Mouse (Mus musculus): ENCODE data around the gene Olfr573-ps1. TPM values are rescaled to one million over a fixed set of nuclear protein-coding genes. Genes with fewer than 3 reads are reported as not detected.

The Olfr573-ps1 gene
- polyA plus RNA-seq (2016; fragmentation: Nextera tagmentation; extraction: Ambion mirVana), result not detected in 2 replicates

DNA sequence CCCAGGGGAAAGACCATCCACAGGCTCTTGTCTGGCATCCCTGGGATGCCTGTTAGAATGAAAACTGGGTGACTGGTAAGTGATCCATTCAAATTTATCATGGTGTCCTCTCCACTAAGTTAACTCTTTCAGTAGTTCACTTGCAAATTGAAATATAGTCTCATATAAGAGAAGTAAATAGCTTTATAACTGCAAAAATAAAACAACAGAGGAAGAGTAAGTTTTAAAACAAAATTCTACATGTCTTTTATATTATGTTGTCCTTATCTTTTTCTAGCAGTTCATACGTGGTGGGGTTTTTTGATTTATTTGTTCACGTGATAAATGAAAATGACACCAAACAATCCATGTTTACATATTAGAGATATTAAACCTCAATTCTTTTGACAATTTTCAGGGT, at the start of gene Olfr573-ps1:
TSS of gene Olfr573-ps1 (minus strand) at position 101 of the 400 bp plus-strand sequence.
- Histone ChIP-seq H3K4me3 (no peak within 1 kb of the TSS), H3K4me2 (replicated peaks) (no peak within 1 kb of the TSS), H3K9me3 (replicated peaks) (no peaks in the 10 kb centered on the region), H3K27ac (no peak within 1 kb of the TSS), H3K4me1 (no peaks in the 10 kb centered on the region), H3K9ac (no peak within 1 kb of the TSS), H3K27me3 (no peaks in the 10 kb centered on the region), H3K36me3 (no peaks in the 10 kb centered on the region)
- 93% methylated on average over 2 of the region's 2 CpGs for WGBS
- ATAC-seq (ENCODE audit: low FRiP score), result no peak

DNA sequence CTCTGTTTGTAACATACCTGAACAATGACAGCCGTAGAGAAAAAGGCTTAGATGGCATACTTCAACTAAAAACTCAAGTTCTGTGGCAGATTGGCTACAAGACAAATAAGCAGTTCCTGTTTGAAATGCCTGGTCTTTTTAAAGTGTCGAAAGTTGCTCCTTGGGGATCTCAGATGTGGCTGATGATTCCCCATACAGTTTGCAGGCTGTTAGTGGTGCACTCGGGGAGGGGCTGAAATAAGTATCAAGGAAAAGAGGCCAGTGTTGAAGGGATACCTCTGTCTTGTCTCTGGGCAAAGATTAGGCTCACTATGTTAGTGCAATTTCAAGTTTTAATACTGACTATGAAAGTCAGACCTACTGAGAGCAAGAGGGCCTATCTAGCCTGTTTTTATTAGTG, 46.8 kb upstream of the Olfr573-ps1 start, which contains the start of gene Olfr578:
TSS of gene Olfr578 (minus strand) at position 101 of the 400 bp plus-strand sequence.
- H3K9ac ChIP-seq, result no peak within 1 kb of the TSS
- no peak within 1 kb of the TSS for H3K27ac ChIP-seq
- no peaks in the 10 kb centered on the region for H3K36me3 ChIP-seq
- no peak within 1 kb of the TSS for H3K4me3 ChIP-seq
- H3K4me1 ChIP-seq, result no peaks in the 10 kb centered on the region
- ATAC-seq (ENCODE audit: low FRiP score), result no peak
- no peaks in the 10 kb centered on the region for H3K9me3 ChIP-seq (replicated peaks)
- no peaks in the 10 kb centered on the region for H3K27me3 ChIP-seq
- 63% methylated on average over 3 of the region's 3 CpGs for WGBS
- H3K4me2 ChIP-seq (replicated peaks), result no peak within 1 kb of the TSS

DNA sequence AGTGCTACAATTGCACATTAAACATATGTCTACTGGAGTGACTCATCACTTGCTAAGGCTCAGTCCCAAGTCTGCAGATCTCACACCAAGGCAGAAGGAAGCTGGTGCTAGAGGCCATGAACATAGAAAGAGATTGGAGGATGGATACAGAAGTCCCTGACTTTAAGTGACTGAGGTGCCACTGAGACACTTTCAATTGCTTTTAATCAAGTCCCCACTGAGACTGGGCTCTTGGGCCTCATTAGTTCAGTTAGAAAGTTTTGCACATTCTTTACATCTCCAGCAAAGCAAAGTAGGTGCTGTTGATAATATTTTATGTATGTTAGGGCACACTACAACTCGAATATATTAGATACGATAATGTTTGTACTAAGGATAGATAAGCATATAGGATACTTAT, 33.5 kb upstream of the Olfr573-ps1 start, which contains the start of gene Olfr577:
TSS of gene Olfr577 (minus strand) at position 101 of the 400 bp plus-strand sequence.
- WGBS, result 73% methylated on average over 2 of the region's 2 CpGs
- H3K4me1 ChIP-seq, result no peaks in the 10 kb centered on the region
- H3K4me3 ChIP-seq, result no peak within 1 kb of the TSS
- ATAC-seq (ENCODE audit: low FRiP score), result no peak
- H3K36me3 ChIP-seq, result no peaks in the 10 kb centered on the region
- no peaks in the 10 kb centered on the region for H3K27me3 ChIP-seq
- no peak within 1 kb of the TSS for H3K9ac ChIP-seq
- H3K27ac ChIP-seq, result no peak within 1 kb of the TSS
- no peak within 1 kb of the TSS for H3K4me2 ChIP-seq (replicated peaks)
- no peaks in the 10 kb centered on the region for H3K9me3 ChIP-seq (replicated peaks)

DNA sequence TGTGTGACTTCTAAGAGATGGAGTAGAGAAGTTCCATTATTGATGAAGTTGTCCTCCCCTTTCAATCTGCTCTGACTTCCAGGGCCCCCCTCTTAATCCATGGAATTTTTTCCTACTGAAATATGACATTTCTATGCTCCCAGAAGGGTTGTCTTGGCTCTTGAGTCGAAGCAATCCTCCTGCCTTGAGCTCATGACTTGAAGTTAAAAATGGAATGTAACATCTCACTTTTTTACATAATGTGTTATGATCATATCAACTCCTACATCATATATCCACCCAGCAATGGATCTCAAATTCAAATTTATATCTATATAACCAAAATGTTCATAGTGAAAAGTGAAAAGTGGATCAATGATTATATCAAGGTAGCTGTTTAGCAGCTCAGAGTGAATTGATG, 32.0 kb upstream of the Olfr573-ps1 start:
- no peak overlapping the region for H3K9ac ChIP-seq
- WGBS, result 43% methylated on average over 1 of the region's 1 CpGs
- no peaks in the 10 kb centered on the region for H3K4me1 ChIP-seq
- no peak overlapping the region for H3K4me3 ChIP-seq
- H3K9me3 ChIP-seq (replicated peaks), result no peaks in the 10 kb centered on the region
- no peak overlapping the region for H3K4me2 ChIP-seq (replicated peaks)
- no peak for ATAC-seq (ENCODE audit: low FRiP score)
- no peaks in the 10 kb centered on the region for H3K27me3 ChIP-seq
- H3K27ac ChIP-seq, result no peak overlapping the region
- H3K36me3 ChIP-seq, result no peaks in the 10 kb centered on the region

DNA sequence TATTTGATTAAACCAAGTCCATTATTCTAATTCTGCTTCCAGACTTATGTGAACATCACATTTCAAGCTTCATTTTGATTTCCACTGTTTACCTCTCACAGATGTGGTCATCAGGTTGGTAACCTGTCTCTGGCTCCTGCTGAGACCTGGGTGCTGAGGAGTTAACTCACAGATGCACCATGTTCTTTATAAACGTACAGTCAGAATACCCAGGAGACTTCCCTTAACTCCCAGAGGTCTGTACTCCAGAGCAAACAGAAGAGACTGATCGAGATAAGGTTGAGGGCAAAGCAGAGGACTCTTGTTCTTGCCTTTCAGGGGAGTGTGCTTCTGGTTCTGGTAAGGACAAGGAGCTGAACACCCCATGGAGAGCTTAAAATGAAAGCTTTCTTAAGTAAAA, 20.0 kb upstream of the Olfr573-ps1 start, which contains the start of gene Olfr576:
TSS of gene Olfr576 (plus strand) at position 301 of the 400 bp plus-strand sequence.
- no peaks in the 10 kb centered on the region for H3K4me1 ChIP-seq
- ATAC-seq (ENCODE audit: low FRiP score), result no peak
- no peaks in the 10 kb centered on the region for H3K27me3 ChIP-seq
- no peaks in the 10 kb centered on the region for H3K36me3 ChIP-seq
- no peak within 1 kb of the TSS for H3K4me3 ChIP-seq
- H3K4me2 ChIP-seq (replicated peaks), result no peak within 1 kb of the TSS
- no peak within 1 kb of the TSS for H3K9ac ChIP-seq
- no peaks in the 10 kb centered on the region for H3K9me3 ChIP-seq (replicated peaks)
- WGBS, result 61% methylated on average over 2 of the region's 2 CpGs
- H3K27ac ChIP-seq, result no peak within 1 kb of the TSS

DNA sequence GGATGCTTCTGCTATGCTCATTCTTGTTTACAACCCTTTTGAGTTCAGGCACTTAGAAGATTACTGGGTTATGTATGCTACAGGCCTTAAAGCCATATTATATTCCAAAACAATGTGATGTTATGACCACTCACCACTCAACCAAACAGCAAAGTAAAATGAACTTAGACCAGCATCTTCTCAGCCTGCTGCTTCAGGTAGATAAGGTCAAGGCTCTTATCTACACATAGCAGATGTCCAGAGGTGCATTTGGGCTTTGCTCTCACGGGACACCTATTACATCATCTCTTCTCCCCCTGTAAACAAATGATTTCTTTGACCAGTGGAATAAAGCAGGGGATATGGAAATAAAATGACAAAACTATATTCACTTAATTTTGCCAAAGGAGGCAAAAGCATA, 16.2 kb upstream of the Olfr573-ps1 start, which contains the start of gene Olfr575:
TSS of gene Olfr575 (minus strand) at position 183 of the 400 bp plus-strand sequence.
- no peak for ATAC-seq (ENCODE audit: low FRiP score)
- H3K27me3 ChIP-seq, result no peaks in the 10 kb centered on the region
- no peak within 1 kb of the TSS for H3K4me2 ChIP-seq (replicated peaks)
- 63% methylated on average over 1 of the region's 1 CpGs for WGBS
- no peak within 1 kb of the TSS for H3K4me3 ChIP-seq
- H3K9ac ChIP-seq, result no peak within 1 kb of the TSS
- H3K27ac ChIP-seq, result no peak within 1 kb of the TSS
- H3K36me3 ChIP-seq, result no peaks in the 10 kb centered on the region
- no peaks in the 10 kb centered on the region for H3K9me3 ChIP-seq (replicated peaks)
- H3K4me1 ChIP-seq, result no peaks in the 10 kb centered on the region

DNA sequence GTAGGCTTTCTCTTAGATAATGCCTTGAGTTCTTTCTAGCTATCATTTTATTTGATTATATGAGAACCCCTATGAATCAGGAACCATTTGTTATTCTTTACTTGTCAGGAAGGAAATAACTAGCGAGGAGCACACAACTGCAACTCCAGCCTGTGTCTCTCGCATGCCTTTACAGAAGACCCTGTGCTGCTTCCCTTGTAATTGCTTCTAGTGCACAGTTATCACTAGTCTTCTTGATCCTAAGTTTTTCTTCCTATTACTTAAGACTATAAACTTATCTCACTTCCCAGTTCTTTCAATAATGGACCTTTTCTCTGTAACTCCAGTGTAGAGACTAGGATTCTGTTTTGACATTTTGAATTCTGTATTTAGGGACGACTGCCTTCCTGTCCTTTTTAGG, 15.8 kb upstream of the Olfr573-ps1 start:
- Histone ChIP-seq H3K9ac (no peak overlapping the region), H3K4me3 (no peak overlapping the region), H3K27me3 (no peaks in the 10 kb centered on the region), H3K36me3 (no peaks in the 10 kb centered on the region), H3K27ac (no peak overlapping the region), H3K4me2 (replicated peaks) (no peak overlapping the region), H3K9me3 (replicated peaks) (no peaks in the 10 kb centered on the region), H3K4me1 (no peaks in the 10 kb centered on the region)
- no peak for ATAC-seq (ENCODE audit: low FRiP score)
- 80% methylated on average over 3 of the region's 3 CpGs for WGBS

DNA sequence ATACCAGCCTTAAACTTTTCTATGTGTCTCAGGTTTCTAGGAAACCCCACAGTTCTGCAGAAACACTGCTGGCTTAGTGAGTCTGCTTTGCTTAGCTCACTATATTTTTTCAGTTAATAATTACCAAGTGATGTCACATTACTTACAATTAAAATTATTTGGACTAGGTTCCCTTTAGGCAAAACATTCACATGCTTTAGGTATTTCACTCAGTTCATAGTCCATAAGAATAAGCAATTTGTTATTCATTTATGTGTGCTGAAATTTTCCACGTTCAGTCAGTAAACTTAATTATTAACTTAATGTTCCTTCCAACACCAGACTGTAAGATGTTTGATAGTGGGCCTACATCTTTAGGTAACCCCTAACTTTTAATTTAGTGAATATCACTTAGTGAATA, 8.4 kb upstream of the Olfr573-ps1 start:
- no peak for ATAC-seq (ENCODE audit: low FRiP score)
- no peak overlapping the region for H3K4me2 ChIP-seq (replicated peaks)
- H3K4me1 ChIP-seq, result no peaks in the 10 kb centered on the region
- whole genome bisulfite sequencing, result 88% methylated on average over 1 of the region's 1 CpGs
- H3K9ac ChIP-seq, result no peak overlapping the region
- H3K36me3 ChIP-seq, result no peaks in the 10 kb centered on the region
- H3K27ac ChIP-seq, result no peak overlapping the region
- H3K9me3 ChIP-seq (replicated peaks), result no peaks in the 10 kb centered on the region
- H3K4me3 ChIP-seq, result no peak overlapping the region
- H3K27me3 ChIP-seq, result no peaks in the 10 kb centered on the region

DNA sequence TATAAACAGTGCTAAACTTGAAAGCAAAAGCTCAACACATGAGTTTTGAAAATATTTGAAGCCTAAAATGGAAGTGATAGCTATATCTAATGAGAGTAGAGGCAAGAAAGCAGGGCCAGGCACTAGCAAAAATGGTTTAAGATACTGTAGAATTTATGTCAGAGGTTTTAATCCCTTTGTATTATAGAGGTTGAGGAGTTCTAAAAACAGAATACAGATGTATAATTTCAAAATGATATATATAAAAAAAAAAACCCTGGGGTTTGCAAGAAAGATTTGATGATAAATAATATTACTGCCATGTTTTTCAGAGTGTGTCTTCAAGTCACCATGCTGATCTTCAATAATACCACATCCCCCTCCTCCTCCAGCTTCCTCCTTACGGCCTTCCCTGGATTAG, 5.8 kb upstream of the Olfr573-ps1 start, which contains the start of gene Olfr574:
TSS of gene Olfr574 (plus strand) at position 301 of the 400 bp plus-strand sequence.
- Histone ChIP-seq H3K9me3 (replicated peaks) (no peaks in the 10 kb centered on the region), H3K4me3 (no peak within 1 kb of the TSS), H3K27ac (no peak within 1 kb of the TSS), H3K4me2 (replicated peaks) (no peak within 1 kb of the TSS), H3K4me1 (no peaks in the 10 kb centered on the region), H3K36me3 (no peaks in the 10 kb centered on the region), H3K27me3 (no peaks in the 10 kb centered on the region), H3K9ac (no peak within 1 kb of the TSS)
- 86% methylated on average over 1 of the region's 1 CpGs for WGBS
- no peak for ATAC-seq (ENCODE audit: low FRiP score)

DNA sequence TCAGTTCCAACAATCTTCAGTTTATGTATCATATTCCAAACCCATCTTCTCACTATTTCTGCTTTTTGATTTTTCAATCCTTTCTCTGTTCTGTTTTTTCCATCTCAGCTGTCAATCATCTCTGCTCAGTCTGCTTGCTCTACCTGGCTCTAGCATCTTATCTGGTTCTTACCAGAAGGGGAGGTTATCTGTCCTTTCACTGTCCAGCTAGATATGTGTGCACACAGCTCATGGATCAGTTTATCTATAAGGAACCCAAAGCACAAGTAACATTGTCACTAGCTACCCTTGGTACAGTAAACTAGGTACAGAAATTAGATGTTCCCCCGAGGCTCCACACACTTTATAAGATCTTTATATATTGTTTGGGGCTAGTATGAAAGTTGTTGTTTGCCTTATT, 1.0 kb upstream of the Olfr573-ps1 start:
- H3K36me3 ChIP-seq, result no peaks in the 10 kb centered on the region
- ATAC-seq (ENCODE audit: low FRiP score), result no peak
- no peak overlapping the region for H3K9ac ChIP-seq
- no peak overlapping the region for H3K4me3 ChIP-seq
- 91% methylated on average over 1 of the region's 1 CpGs for WGBS
- no peak overlapping the region for H3K27ac ChIP-seq
- H3K4me2 ChIP-seq (replicated peaks), result no peak overlapping the region
- no peaks in the 10 kb centered on the region for H3K27me3 ChIP-seq
- H3K4me1 ChIP-seq, result no peaks in the 10 kb centered on the region
- H3K9me3 ChIP-seq (replicated peaks), result no peaks in the 10 kb centered on the region

DNA sequence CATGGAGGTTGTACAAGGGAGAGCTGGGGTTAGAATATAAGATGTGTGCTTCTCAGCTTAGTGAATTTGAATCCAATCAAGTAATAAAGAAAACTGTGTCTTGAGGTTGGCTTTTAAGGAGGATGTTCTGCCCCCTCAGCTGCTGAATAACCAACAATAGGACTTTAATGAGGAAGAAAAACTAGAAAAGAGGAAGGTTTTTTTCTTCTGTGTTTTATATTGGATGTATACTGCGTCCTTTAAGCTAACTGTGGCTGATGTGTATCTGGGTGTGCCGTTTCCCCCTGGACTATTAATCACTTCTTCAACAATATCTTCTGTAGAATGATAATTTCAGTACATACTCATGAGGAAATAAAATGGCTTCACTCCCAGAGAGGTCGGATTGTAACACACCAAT, 15.3 kb downstream of the Olfr573-ps1 start:
- H3K9ac ChIP-seq, result no peak overlapping the region
- no peaks in the 10 kb centered on the region for H3K27me3 ChIP-seq
- H3K4me3 ChIP-seq, result no peak overlapping the region
- H3K36me3 ChIP-seq, result no peaks in the 10 kb centered on the region
- H3K27ac ChIP-seq, result no peak overlapping the region
- WGBS, result 79% methylated on average over 3 of the region's 3 CpGs
- H3K4me1 ChIP-seq, result no peaks in the 10 kb centered on the region
- no peak overlapping the region for H3K4me2 ChIP-seq (replicated peaks)
- H3K9me3 ChIP-seq (replicated peaks), result no peaks in the 10 kb centered on the region
- ATAC-seq (ENCODE audit: low FRiP score), result no peak

DNA sequence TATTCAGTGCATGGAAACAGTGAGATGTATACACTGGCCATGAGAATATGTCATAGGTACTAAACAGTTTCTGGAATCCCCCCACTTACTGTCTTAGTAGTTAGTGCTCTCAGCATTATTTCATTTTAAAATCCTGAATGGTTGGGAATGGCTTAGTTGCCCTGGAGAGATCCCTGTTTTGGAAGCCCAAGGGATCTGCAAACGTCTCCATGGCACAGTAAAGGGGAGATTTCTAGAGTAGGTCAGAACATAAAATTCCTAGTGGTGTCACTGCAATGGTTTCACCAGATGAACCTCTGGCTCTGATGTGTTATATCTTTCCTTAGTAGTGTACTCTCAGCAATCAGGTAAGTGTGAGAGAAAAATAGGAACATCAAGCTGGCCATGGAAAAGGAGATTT, 18.3 kb downstream of the Olfr573-ps1 start, which contains the start of gene Olfr572:
TSS of gene Olfr572 (plus strand) at position 301 of the 400 bp plus-strand sequence.
- H3K36me3 ChIP-seq, result no peaks in the 10 kb centered on the region
- no peak within 1 kb of the TSS for H3K4me2 ChIP-seq (replicated peaks)
- 68% methylated on average over 1 of the region's 1 CpGs for WGBS
- no peak for ATAC-seq (ENCODE audit: low FRiP score)
- no peak within 1 kb of the TSS for H3K4me3 ChIP-seq
- H3K9me3 ChIP-seq (replicated peaks), result no peaks in the 10 kb centered on the region
- no peak within 1 kb of the TSS for H3K9ac ChIP-seq
- no peaks in the 10 kb centered on the region for H3K4me1 ChIP-seq
- no peaks in the 10 kb centered on the region for H3K27me3 ChIP-seq
- H3K27ac ChIP-seq, result no peak within 1 kb of the TSS

DNA sequence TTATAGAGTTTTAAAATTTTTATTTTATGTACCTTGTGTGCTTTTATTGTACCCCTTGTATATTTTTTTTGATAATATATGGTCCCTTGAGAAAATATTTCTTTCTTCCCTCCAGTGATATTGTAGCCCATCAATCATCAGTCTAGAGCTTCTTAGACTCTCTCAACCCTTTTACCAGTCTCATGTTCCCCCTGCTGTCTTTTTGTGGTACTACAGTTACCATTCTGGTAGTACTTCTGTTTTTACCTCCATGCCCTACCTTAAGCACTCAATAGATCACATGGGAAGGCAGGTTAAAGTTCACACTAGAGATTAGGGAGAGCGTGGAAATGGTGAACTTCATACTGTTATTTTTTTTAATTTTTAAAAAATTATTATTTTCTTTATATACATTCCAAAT, 22.7 kb downstream of the Olfr573-ps1 start:
- Histone ChIP-seq H3K9me3 (replicated peaks) (no peaks in the 10 kb centered on the region), H3K4me3 (no peak overlapping the region)

More for the DNA sequence above, 22.7 kb downstream of the Olfr573-ps1 start:
- H3K27ac ChIP-seq, result no peak overlapping the region
- H3K27me3 ChIP-seq, result no peaks in the 10 kb centered on the region
- no peak overlapping the region for H3K4me2 ChIP-seq (replicated peaks)
- ATAC-seq (ENCODE audit: low FRiP score), result peak; percentile 46
- no peak overlapping the region for H3K9ac ChIP-seq
- H3K4me1 ChIP-seq, result 0 out of 2 replicates have a peak, but pooled peaks cover 4% of the 10 kb centered on the region
- WGBS, result 13% methylated on average over 1 of the region's 1 CpGs
- no peaks in the 10 kb centered on the region for H3K36me3 ChIP-seq

Data from hindbrain, embryonic 12.5 days (tissue).